In genomic region chr14:73176266-73176665, GRCm38 (mm10) we compare ENCODE assay signal across 16 mouse cellular contexts. TPM values are rescaled to one million over a fixed set of nuclear protein-coding genes. Genes with fewer than 3 reads are reported as not detected.
DNase-seq lines count a peak whose midpoint lies in the region; ATAC-seq and TF ChIP-seq lines count a peak whose summit lies in the region.
"Had no signal": no experiment of that assay in that cellular context is flagged by ENCODE, and none has a peak within 500 bp of the region (broad histone marks: within the 10 kb centered on the region; RNA-seq: fewer than 3 reads in every experiment).

No protein-coding gene starts in this region.

- no peak for ATAC-seq in heart, embryonic 12.5 days (ENCODE audit: insufficient number of reproducible peaks, low FRiP score)
- ATAC-seq in G1E (ENCODE audit: extremely low read depth, insufficient number of reproducible peaks, low FRiP score, poor library complexity, severe bottlenecking), result peak; percentile 59
- ATAC-seq in liver, postnatal 0 days, result no peak
- ATAC-seq: forebrain, postnatal 0 days had no signal

- no peak overlapping the region for H3K4me2 ChIP-seq in heart, embryonic 12.5 days
- H3K4me2 ChIP-seq in liver, postnatal 0 days (ENCODE audit: low read depth, low read length), result no peak overlapping the region
- H3K4me2 ChIP-seq: embryonic facial prominence, embryonic 12.5 days; heart, embryonic 13.5 days; hindbrain, embryonic 12.5 days; liver, embryonic 15.5 days had no signal

- no peak for TF ChIP-seq POLR2A in bone marrow, adult 2 months (IDR thresholded peaks at IDR 0.05; ENCODE audit: borderline replicate concordance, control insufficient read depth, low read depth, low read length)

- TF ChIP-seq EP300 in liver, postnatal 0 days (IDR thresholded peaks at IDR 0.05; ENCODE audit: low read depth), result no peak

- peaks cover 40% of the 10 kb centered on the region for H3K4me1 ChIP-seq in heart, embryonic 12.5 days (replicated peaks)
- peaks cover 61% of the 10 kb centered on the region for H3K4me1 ChIP-seq in G1E (ENCODE audit: insufficient read depth, low read depth, low read length)
- peaks cover 2% of the 10 kb centered on the region; the same call in 1 of the 2 replicates for H3K4me1 ChIP-seq in bone marrow, adult 2 months (ENCODE audit: control insufficient read depth, insufficient read depth, low read length)
- peaks cover 48% of the 10 kb centered on the region for H3K4me1 ChIP-seq in liver, postnatal 0 days (ENCODE audit: insufficient read depth)
- H3K4me1 ChIP-seq: embryonic facial prominence, embryonic 12.5 days; hindbrain, embryonic 12.5 days; limb, embryonic 10.5 days had no signal

- no peaks in the 10 kb centered on the region for H3K9me3 ChIP-seq in heart, embryonic 12.5 days (replicated peaks)
- no peaks in the 10 kb centered on the region for H3K9me3 ChIP-seq in G1E (replicated peaks)
- H3K9me3 ChIP-seq in liver, postnatal 0 days (ENCODE audit: low read length), result no peaks in the 10 kb centered on the region
- H3K9me3 ChIP-seq: embryonic facial prominence, embryonic 12.5 days; heart, embryonic 13.5 days; hindbrain, embryonic 12.5 days; limb, embryonic 10.5 days; liver, embryonic 15.5 days had no signal

- no peak for TF ChIP-seq CTCF in G1E (IDR thresholded peaks at IDR 0.05; ENCODE audit: low read depth, low read length)
- TF ChIP-seq CTCF in bone marrow, adult 2 months (IDR thresholded peaks at IDR 0.05; ENCODE audit: control insufficient read depth, insufficient read depth, low read length), result no peak
- no peak for TF ChIP-seq CTCF in liver, postnatal 0 days (IDR thresholded peaks at IDR 0.05; ENCODE audit: low read depth)

- H3K36me3 ChIP-seq in heart, embryonic 12.5 days, result peaks cover 60% of the 10 kb centered on the region
- peaks cover 72% of the 10 kb centered on the region for H3K36me3 ChIP-seq in G1E (replicated peaks)
- 0 out of 2 replicates have a peak, but pooled peaks cover 5% of the 10 kb centered on the region for H3K36me3 ChIP-seq in liver, postnatal 0 days (replicated peaks; ENCODE audit: insufficient read depth, low read length)

- 59% methylated on average over 5 of the region's 5 CpGs for WGBS in heart, embryonic 12.5 days
- 37% methylated on average over 5 of the region's 5 CpGs for WGBS in bone marrow, adult 2 months
- WGBS in liver, postnatal 0 days (ENCODE audit: insufficient replicate concordance), result 55% methylated on average over 5 of the region's 5 CpGs

- H3K9ac ChIP-seq in heart, embryonic 12.5 days, result no peak overlapping the region
- no peak overlapping the region for H3K9ac ChIP-seq in liver, postnatal 0 days (replicated peaks)
- H3K9ac ChIP-seq: embryonic facial prominence, embryonic 12.5 days; forebrain, postnatal 0 days; heart, embryonic 13.5 days; hindbrain, embryonic 12.5 days; liver, embryonic 15.5 days had no signal

- peak; percentile 34 for DNase-seq in heart, adult 8-10 months (ENCODE audit: low spot score)
- DNase-seq in G1E (ENCODE audit: low spot score), result peak; percentile 22
- DNase-seq in liver, postnatal 0 days, result no peak
- DNase-seq in cerebellum, postnatal 14 days, result no peak
- no peak for DNase-seq in urinary bladder, adult 2 months (ENCODE audit: low spot score)
- DNase-seq: cerebellum, adult 11-12 months; forebrain, postnatal 0 days; kidney, postnatal 4 days; lung, postnatal 10 days had no signal

- no peak overlapping the region for H3K27ac ChIP-seq in heart, embryonic 12.5 days (ENCODE audit: poor library complexity, severe bottlenecking)
- H3K27ac ChIP-seq in bone marrow, adult 2 months (ENCODE audit: control insufficient read depth, insufficient read depth, low read depth, low read length, poor library complexity), result peak overlapping the region; percentile 48
- 0 out of 2 replicates have a peak overlapping the region, but pooled peaks have one; percentile 58 for H3K27ac ChIP-seq in liver, postnatal 0 days (ENCODE audit: low read depth)
- H3K27ac ChIP-seq: embryonic facial prominence, embryonic 12.5 days; hindbrain, embryonic 12.5 days; limb, embryonic 10.5 days; liver, embryonic 15.5 days had no signal

- no peak overlapping the region for H3K4me3 ChIP-seq in heart, embryonic 12.5 days
- H3K4me3 ChIP-seq in G1E (ENCODE audit: low read depth, low read length), result peak overlapping the region; percentile 44; the same call in 1 of the 2 replicates
- no peak overlapping the region for H3K4me3 ChIP-seq in bone marrow, adult 2 months (replicated peaks; ENCODE audit: control insufficient read depth, low read depth, low read length)
- no peak overlapping the region for H3K4me3 ChIP-seq in liver, postnatal 0 days (ENCODE audit: low read depth, low read length)
- H3K4me3 ChIP-seq: embryonic facial prominence, embryonic 12.5 days; heart, embryonic 13.5 days; hindbrain, embryonic 12.5 days; limb, embryonic 10.5 days; liver, embryonic 15.5 days had no signal

- H3K27me3 ChIP-seq in heart, embryonic 12.5 days (replicated peaks), result no peaks in the 10 kb centered on the region
- H3K27me3 ChIP-seq in G1E (ENCODE audit: insufficient read depth, low read length), result no peaks in the 10 kb centered on the region
- H3K27me3 ChIP-seq in liver, postnatal 0 days (ENCODE audit: insufficient read depth, low read length), result no peaks in the 10 kb centered on the region
- H3K27me3 ChIP-seq: embryonic facial prominence, embryonic 12.5 days; heart, embryonic 13.5 days; hindbrain, embryonic 12.5 days; liver, embryonic 15.5 days had no signal

RNA-seq across cellular contexts. Expression of gene Rcbtb2, which starts 53.4 kb away (rescaled TPM):
- total RNA-seq in heart, adult 8-10 months (2022), result 10 to 100 TPM; 18.2 to 30.9 (median 21.1) TPM
- polyA plus RNA-seq in heart, embryonic 12.5 days (2016; fragmentation: Nextera tagmentation; extraction: Ambion mirVana), result 73.0 and 76.2 TPM in 2 replicates
- 29.1 and 34.8 TPM in 2 replicates for total RNA-seq in G1E (2014; fragmentation: Nextera tagmentation)
- 47.2 and 49.9 TPM in 2 replicates for total RNA-seq in G1E (2017)
- polyA plus RNA-seq in G1E (2012), result 21.9 and 24.4 TPM in 2 replicates
- 11.1 and 18.3 TPM in 2 replicates for polyA plus RNA-seq in bone marrow, adult 2 months (2011; ENCODE audit: insufficient read depth, insufficient read length, low replicate concordance, missing spikeins)
- 29.1 and 29.9 TPM in 2 replicates for polyA plus RNA-seq in liver, postnatal 0 days (2015; fragmentation: Nextera tagmentation; extraction: Ambion mirVana)
- polyA plus RNA-seq in urinary bladder, adult 2 months (2012; rRNA removed), result 41.3 and 47.1 TPM in 2 replicates

Comparison
In these comparisons a context has a peak if more than half of its experiments do, and no peak if none do; other contexts are left out.
1. DNase-seq: peak in heart, adult 8-10 months (single experiment) and G1E (single experiment); none in liver, postnatal 0 days (single experiment), cerebellum, postnatal 14 days (0 of 2) and urinary bladder, adult 2 months (single experiment).